Mouse (Mus musculus): ENCODE results near the gene Rilpl1.
"Not testable (repeated sequence)": the region's sequence is repeated elsewhere in the genome, so short reads cannot be mapped to it uniquely, and the experiment has no call there.

The Rilpl1 gene

DNA sequence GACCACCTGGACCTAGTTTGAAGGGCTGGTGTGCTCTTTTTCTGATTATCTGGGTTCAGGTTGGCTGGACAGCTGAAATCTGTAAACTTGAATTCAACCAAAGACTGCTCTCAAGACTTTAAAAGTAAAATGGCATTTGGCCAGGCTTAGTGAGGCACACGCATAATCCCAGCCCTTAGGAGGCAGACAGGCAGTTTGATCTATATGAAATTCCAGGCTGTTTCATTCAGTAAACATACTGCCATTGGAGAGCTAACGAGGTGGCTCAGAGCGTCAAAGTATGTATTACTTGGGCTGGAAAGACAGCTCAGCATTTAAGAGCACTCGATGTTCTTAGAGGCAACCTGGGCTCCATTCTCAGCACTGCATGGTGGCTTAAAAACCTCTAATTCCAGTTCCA, 39.5 kb downstream of the Rilpl1 start:
- no peak for DNase-seq

DNA sequence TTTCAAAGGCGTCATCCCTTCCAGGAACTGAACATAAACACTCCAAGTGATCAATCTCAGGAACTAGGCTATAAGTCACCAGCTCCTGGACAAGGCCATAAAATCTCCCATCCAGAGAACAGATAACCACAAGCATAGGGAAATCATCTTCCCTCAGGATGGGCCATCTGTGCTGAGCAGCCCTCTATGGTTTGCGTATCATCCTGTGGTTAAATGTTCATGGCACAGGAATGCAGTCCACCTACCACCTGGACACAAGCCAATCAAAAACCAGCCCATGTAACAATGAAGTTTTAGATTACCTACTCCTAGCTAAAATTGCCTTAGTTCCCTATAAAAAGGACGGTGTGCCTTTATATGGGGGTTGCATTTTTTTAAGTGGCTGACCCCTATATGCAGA, 42.3 kb downstream of the Rilpl1 start:
- no peak for DNase-seq

DNA sequence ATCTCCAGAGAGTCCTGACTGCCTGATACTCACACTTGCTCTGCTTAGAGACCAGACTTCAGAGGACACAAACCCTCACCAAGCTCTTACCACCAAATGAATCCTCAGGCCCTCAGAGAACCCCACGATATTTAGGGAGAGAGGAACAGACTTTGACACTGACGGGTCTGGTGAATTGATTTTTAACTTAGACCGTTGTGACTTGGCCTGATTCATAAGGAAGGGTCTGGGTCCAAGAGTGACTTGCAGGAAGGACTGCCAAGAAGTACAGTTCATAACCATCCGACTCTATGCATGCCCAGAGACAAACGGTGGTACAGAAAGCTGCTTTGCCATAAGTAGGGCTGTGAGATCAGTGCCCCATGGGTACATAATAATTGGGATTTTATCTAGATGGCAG, 45.5 kb downstream of the Rilpl1 start:
- peak in 1 of 2 experiments; percentile 17 for DNase-seq

DNA sequence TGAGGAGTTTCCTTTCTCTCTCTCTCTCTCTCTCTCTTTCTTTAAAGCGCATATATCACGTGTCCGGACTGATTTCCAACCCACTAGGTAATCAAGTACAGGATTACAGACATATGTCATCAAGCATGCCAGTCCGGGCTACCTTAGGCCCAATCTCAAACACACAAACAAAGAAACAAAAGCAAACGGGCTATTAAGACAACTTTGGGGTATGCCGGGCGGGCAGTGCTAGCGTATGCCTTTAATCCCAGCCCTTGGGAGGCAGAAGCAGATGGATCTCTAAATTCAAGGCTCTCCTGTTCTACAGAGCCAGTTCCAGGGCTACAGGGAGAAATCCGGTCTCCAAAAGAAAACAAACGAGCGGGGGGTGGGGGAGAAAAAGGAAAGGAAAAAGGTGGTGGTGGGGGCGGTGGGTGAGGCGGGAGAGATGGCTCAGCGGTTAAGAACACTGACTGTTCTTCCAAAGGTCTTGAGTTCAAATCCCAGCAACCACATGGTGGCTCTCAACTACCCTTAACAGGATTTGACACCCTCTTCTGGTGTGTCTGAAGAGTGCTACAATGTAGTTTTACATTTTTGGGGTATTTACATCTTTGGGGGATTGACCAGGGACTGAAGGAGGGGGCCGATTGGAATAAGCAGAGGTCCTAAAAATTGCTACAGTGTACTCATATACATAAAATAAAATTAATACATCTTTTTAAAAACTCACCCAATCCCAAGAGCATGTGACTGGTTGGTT, 47.4 kb downstream of the Rilpl1 start:
- DNase-seq = no peak

DNA sequence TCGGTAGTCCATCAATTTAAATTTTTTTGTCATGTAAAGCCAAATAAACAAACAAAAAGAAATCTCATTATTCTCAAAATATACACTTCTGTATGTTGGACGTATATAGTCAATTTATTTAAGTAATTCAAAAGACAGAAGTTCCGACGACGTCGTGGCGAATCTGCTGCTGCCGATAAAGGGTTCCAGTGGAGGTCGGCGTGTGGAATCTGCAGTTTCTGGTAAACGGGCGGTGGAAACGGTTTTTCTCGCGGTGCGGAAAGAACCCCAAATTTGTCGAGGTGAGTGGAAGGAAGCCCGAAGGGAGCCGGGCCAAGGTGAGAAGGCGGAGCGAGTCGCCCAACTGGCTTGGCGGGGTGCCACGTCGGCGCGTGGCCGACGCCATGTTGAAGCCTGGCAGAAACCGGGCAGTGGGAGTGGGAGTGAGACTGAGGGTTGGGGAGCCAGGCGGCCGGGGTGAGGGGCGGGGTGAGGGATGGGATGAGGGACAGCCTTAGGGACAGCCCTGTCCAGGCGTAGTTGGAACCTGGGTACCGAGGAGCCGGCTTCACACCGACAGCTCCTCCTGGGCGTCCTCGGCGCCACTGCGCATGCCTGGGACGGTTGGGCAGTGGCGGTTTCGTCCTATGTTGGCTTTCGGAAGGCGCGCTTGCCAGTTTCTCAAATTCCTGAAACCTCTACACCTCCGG, 48.1 kb downstream of the Rilpl1 start, which contains the start of gene Snrnp35:
Gene Snrnp35, plus strand, starts transcription at position 169 of the 689 bp plus-strand sequence.
- peak; percentile 92 to 96 for DNase-seq

DNA sequence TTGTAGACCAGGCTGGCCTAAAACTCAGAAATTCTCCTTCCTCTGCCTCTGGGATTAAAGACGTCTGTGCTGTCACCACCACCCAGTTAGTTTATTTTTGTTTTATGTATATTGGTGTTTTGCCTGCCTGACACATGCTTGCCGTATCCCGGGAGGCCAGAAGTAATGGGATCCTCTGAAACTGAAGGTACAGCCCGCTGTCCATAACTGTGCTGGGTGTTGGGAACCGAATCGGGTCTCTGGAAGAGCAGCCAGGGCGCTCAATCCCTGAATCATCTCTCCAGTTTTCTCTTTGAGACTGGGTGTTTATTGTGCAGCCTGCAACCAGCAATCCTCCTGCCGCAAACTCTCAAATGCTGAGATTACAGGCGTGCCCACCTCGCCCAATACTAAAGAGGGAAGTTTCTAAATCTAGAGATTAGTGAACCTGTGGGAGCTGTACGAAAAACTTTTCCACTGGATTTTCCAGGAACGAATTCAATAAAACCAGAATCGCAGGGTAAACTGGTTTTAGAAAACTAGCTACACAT, 48.7 kb downstream of the Rilpl1 start:
- DNase-seq = peak in 1 of 2 experiments; percentile 45

DNA sequence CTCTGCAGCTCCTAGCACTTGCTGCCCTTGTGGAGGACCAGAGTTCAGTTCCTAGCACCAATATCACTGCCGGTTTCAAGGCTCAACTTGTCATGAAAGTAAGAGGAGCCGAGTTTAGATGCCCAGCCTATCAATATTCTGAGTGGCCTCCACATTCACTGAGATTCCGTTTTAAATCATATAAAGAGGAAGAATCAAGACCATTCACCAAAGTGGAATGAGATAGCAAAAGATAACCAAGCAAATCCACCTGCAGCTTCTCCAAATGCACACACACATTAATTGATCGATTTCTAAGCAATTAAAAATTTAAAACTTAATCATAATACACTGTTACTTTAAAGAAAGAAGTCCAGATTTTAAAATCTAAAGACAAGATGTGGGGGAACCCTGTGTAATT, 49.5 kb downstream of the Rilpl1 start:
- no peak for DNase-seq

DNA sequence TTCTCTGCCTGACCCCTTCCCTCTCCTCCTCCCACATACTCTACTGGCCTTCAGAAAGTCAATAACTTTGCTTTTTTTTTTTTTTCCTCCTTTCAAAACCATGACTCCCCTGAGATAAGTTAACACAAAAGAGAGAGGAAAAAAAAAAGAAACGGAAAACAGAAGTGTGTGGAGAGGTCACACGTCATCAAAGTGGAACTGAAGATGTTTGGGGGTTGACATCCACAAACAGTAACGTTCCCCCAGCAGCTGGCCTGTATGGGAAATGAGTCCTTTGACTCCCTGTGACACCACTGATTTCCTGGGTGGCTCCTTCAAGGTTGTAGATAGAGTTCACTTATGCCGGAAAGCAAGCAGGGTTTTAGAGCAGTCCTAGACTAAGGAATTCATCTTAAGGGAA, 51.1 kb downstream of the Rilpl1 start:
- no peak for DNase-seq

DNA sequence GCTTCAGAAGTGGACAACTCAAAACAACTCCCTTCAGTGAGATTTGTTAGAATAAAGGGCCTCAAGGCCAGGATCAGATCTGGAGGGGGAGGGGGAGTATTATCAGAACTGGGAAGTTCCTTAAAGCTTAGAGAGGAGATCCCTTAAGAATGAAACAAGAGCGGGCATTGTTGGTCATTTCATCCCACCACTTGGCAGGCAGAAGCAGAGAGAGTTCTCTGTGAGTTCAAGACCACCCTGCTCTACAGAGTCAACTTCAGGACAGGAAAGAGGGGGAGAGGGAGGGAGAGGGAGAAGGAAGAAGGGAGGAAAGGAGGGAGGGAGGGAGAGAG, 52.4 kb downstream of the Rilpl1 start:
- DNase-seq = no peak

DNA sequence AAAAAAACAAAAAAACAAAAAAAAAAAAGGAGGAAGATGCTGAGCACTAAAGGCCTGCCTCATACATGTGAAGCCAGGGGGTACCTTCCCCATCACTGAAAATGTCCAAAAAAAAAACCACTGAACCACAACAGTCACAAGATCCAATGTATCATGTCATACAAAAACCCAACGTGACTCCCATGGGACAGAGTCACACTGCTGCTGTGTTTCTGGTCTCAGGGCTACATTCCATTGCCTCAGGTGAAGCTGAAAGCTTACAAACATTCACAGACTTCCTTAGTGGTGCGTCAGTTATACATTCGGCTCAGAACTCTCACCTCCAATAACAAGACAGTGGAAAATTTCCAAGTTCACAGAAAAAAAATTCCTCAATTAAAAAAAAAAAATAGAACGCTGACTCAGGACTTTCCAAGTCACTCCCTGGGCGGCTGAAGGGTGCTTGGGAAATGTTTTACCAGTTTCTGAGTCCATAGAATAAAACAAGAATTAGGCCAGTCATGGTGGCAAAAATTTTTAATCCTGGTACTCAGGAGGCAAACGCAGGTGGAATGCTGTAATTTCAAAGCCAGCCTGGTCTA, 60.5 kb downstream of the Rilpl1 start:
- DNase-seq = peak in 1 of 2 experiments; percentile 52

DNA sequence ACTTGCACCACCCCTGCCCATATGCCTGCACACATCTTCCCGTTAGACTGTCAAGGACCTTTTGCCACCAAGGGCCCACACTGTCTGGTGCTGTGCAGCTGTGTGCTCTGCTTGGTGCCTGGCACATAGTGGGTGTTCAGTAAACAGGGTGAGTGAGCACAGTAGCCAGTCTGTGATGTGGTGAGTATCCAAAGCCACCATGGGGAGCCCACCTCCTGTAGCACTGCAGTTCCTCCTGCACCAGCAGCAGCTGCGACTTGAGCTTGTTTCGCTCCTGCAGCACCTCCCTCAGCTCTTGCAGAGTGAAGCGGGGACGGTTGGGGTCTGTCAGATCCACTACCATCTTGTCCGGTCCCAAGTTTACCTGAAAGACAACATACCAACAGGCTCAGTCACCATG, 61.7 kb downstream of the Rilpl1 start:
- DNase-seq = no peak

DNA sequence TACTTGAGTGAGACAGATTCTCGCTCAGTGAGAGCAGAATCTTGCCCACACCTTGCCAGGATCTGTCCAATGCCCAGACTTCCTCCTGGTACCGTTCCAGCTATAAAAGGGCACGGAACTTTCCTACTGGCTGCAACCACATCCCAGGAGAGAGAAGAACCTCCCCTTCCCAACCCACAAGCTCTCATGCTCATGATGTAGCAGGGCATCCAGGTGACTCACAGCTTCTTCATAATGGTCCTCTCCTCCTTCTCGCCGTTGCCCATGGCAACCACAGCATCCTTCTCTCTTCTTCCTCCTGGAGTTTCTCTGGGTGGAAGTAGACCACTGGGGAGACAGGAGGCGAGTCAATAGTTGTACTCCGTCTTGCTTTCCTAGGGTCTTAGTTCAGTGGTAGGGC, 62.8 kb downstream of the Rilpl1 start:
- no peak for DNase-seq

DNA sequence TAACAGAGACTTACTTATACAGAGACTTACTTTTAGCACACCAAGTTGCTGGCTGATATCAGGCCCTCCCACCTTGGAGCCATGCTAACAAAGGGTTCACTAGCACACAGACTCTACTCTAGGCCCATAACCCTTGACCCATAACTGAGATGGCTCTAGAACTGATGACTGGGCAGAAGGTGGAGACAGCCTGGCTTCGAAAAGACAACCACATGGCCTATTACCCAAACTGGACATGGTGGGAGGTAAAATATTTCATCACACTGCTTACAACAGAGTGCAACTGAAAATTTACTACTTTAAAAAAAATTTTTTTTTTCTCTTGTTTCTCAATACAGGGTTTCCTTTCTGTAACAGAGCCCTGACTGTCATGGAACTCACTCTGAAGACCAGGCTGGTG, 63.4 kb downstream of the Rilpl1 start:
- DNase-seq = peak in 1 of 2 experiments; percentile 56

DNA sequence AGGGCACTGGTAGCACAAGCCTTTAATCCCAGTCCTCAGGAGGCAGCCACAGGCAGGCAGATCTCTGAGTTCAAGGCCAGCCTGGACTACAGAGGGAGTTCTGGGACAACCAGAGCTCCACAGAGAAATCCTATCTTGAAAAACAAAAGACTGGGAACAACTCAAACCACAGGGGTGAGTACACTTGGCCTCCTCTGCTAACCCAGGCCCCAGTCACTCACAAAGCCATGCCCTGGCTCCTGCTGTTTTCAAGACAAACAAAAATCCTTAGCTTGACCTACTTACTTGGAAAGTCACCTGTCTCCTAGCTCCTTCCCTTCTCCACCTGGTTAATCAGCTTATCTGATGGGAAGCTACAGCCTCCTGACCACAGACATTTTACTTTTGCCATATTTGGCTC, 66.3 kb downstream of the Rilpl1 start:
- DNase-seq = no peak

DNA sequence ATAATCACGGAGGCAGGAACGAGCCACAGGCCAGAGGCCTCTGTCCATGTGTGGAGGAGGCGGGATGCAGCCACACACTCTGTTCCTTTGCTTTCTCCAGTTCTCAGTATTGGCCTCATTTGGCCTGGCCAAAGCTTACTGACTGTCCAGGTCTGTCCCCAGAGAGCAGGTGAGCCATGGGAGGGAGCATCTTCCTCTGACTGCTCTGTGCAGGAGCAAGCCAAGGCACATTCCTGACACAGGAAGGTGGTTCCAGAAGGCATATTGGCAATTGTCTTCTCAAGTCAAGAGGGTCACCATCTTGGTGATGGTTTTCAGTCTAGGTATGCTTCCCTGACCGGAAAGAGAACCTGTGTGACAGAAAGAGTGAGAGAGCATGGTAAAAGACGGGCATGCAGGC, 67.7 kb downstream of the Rilpl1 start:
- DNase-seq = no peak

DNA sequence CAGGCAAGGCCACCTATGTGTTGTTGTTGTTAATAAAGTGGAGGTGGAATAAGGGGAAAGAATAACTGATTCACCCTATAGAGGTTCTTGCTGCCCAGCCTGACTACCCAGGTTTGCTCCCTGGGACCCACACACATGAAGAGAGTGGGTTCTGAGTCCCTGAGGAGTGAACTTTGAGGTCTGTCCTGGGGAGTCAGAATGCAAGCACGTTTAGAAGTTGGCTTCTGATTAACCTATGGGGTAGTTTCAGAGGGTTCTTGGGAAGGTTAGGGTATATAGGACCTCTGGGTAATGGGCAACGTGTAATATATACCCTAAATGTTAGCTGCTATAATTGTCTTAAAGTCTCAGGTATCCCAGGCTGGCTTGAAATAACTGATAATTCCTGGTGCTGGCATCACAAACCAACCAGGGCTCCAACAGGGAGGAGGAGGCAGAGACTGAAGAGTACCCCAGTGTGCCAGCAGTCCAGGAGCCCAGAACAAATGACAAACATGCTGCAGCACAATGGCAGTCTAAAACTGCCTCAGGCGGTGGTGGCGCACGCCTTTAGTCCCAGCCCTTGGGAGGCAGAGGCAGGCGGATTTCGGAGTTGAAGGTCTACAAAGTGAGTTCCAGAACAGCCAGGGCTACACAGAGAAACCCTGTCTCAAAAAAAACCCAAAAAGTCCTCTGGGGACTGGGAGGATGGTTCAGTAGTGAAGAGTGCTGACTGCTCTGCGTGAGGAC, 68.7 kb downstream of the Rilpl1 start:
- DNase-seq = no peak

DNA sequence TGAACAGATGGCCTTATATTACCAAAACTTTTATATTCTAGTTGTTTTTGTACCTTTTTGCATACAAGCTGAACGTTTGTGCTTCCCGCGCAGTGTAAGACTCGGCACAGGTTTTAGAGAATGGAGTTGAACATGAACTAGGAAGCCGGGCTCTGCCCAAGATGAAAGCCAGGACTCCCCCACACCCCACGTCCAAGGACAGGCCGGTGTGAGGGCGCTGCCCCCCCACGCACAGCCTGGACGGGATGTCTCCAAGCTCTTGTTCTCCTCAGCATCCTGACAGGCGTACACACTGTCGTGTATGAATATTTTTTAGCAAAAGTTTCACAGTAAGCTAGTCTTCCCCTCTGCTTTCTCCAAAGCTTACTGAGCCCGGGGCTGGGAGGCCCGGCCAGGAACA, 70.3 kb downstream of the Rilpl1 start:
- DNase-seq = not testable (repeated sequence)

DNA sequence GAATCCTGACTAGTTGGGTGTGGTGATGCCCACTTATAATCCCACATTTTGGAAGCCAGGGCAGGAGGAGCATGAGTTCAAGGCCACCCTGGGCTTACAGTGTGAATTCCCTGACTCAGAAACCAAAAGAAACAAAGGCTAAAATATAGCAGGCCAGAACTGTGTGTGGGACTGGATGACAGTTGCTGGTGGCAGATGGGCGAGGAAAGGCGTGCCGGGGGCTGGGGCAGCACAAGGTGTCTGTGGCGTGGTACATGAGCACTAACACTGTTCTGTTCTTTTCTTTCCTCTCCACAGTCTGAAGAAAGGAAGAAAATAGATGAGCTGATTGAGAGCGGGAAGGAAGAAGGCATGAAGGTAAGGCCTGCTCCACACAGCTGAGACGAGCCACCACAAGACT, 74.4 kb downstream of the Rilpl1 start:
- no peak for DNase-seq

DNA sequence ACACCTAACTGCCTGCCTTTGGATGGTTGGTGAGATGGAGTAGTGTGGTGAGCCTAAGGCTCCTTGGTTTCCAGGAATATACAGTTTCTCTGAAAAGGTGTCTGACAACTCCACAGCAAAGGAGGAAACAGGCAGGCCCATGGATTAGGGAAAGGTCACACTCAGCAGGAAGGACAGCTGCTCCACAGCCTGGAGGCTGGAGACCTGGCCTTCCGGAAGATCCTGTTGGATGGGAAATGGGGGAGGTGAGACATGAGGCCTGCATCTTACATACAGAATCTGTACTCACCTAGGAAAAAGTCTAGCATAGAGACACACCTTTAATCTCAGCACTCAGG, 77.1 kb downstream of the Rilpl1 start:
- DNase-seq = no peak

DNA sequence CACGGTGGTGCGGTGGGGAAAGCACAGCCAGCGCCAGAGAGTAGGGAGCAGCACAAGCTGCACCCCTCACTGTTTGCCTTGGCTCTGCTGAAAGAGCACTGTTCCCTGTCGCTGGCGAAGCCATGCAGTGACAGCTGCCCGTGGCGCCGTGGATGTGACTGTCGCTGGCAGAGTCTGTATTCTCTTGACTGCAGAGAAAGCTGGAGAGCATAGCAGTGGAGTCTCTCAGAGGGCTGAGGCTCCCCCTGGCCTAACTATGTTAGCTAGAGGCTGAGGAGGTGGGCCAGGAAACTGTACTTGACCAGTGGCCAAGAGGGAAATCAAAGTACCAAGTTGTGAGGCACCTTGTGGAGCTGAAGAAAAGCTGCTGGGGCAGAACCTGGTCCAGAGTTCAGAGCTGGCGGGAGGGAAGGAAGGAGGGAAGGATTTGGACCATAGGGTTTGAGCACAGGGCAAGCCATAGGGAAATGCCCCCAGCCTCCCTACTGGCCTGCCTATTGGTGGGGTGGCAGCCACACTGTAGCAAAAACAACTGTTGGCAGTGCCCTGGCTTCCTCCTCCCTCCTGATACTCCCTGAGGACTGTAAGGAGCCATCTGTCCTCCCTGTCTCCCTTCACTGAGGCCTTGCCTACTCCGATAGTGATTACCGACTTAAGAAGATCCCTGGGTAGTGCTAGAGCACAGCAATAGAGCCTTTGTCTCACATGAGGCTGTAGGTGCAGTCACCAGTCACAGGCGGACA, 77.7 kb downstream of the Rilpl1 start:
- peak; percentile 71 to 85 for DNase-seq

DNA sequence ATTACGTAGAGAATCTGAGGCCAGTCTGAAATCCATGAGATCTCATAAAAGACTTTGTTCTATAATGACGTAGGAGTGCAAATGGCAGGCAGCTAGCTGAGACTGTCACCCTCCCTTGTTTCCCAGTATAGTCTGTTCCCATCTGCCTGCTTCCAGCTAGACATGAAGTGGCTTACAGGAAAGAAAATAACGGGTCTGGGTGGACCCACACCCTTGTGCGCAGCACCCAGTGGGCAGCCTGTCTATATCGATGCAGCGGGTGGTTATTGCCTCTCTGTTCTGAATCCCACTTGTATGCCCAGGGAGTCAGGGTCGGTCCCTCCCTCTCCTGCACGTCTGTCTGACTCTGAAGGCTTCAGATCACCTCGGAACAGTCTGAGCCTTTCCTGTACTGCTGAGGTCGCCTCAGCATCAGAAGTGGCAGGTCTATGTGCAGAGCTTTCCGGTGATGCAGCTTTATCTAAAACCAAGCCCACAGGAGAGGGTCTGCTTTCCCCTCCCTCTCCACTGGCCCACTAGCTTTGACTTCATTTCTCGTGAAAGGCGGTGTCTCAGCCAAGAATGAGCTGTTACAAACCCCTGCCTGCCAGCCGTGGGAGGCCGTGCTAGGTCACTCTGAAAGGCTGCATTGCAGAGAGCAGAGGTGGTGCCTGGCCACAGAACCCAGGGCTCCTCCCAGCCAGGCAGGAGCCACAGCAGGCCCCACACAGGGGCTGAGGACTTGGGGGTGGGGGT, 78.5 kb downstream of the Rilpl1 start:
- peak; percentile 74 for DNase-seq

Measured in kidney, postnatal 36 days (tissue).